Mouse (Mus musculus): Measurements from ENCODE around the gene Itga5.

The Itga5 gene

DNA sequence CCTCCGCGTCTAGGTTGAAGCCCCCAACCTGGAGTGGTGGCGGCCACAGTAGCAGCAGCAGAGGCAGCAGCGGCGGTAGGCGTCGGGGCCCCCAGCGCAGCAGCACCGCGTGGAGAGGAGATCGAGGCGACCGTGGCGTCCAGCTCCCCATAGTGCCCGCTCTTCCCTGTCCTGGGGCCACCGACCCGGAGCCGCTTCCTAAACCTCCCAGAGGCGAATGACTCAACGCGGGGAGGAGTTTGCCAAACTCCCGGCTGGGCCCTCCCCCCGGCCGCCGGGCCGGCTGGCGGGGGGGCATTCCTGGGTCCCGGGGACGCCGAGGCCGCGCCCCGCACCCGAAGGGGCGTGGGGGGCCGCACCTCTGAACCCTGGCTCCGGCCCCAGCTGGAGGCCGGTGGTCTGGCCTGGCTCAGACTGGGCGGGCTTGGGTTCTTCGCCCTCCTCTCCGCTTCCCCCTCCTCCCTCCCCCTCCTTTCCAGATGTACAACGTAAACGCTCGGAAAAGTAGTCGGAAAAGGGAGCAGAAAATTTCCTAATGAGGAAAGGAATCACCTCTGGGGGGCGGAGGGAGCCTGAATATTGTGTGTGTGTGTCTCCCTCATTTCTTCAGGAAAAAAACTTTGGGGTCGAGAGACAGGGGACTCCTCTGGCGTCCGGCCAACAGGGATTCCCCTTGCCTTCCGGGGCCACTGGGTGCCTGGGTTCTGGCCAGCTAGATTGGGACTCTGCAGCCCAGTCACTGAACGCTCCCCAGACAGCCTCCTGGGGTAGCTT lies at the start of gene Itga5:
Gene Itga5 (minus strand): TSS at position 388 of the 774 bp plus-strand sequence.
- DNase-seq (ENCODE audit: low read depth, low spot score): peak; percentile 84

DNA sequence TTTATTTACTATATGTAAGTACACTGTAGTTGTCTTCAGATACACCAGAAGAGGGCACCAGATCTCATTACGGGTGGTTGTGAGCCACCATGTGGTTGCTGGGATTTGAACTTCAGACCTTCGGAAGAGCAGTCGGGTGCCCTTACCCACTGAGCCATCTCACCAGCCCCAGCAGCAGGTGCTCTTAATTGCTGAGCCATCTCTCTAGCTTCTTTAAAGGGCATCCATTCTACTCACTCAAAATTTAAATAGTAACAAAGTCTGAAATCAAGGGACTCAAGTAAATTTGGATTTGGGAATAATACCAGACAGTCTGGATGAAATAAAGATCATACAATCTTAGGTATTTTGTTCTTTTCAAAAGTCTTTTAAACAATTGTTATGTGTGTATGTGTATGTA lies 39.0 kb upstream of the Itga5 start:
- peak; percentile 11 for DNase-seq (ENCODE audit: low read depth, low spot score)

DNA sequence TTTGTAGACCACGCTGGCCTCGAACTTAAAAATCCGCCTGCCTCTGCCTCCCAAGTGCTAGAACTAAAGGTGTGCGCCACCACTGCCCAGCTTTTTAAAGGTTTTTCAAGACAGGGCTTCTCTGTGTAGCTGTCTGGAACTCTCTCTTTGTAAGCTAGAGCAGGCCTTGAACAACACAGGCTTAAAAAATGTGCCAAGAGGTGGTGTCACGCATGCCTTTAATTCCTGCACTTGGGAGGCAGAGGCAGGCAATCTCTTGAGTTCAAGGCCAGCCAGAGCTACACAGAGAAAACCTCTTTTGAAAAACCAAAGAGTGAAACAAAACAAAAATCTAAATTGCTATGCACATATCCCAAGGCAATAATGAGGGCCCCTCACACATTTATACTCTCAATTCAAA lies 34.8 kb upstream of the Itga5 start:
- DNase-seq (ENCODE audit: low read depth, low spot score): peak; percentile 52

DNA sequence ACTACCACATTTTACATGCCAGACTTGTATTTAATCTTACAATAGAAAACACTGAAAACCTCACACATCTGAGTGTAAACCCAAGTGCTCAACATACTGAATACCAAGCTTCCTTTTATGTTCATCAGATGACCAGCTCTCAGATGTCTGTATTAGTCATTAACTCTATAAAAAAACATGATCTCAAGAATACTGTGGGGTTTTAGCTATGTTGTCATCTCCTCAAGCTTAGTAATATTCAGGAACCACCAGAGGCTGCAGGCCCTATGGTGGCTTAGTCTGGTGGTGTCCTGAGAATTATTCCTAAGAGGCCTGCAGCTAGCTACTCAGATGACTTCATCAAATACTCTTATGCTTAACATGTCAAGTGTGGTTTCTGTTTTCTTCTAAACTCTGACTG lies 27.0 kb upstream of the Itga5 start:
- DNase-seq (ENCODE audit: low read depth, low spot score): no peak

DNA sequence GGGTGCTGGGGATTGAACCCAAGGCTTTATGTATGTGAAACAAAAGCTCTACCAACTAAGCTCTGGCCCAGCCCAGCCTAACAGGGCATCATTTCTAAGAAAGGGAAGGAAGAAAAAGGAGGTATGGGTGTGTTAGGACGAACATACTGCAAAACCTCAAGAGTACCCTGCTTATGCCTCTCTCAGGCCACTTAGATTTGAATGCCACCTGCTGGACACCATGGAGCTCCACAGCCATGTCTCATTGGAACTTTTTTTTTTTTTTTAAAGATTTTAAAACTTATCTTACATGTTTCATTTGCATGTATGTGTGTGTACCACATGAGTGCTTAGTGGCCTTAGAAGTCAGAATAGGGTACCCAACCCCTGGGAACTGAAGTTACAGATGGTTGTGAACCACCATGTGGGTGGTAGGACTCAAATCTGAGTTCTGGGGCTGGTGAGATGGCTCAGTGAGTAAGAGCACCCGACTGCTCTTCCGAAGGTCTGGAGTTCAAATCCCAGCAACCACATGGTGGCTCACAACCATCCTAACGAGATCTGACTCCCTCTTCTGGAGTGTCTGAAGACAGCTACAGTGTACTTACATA lies 22.1 kb upstream of the Itga5 start:
- DNase-seq (ENCODE audit: low read depth, low spot score): peak; percentile 54

DNA sequence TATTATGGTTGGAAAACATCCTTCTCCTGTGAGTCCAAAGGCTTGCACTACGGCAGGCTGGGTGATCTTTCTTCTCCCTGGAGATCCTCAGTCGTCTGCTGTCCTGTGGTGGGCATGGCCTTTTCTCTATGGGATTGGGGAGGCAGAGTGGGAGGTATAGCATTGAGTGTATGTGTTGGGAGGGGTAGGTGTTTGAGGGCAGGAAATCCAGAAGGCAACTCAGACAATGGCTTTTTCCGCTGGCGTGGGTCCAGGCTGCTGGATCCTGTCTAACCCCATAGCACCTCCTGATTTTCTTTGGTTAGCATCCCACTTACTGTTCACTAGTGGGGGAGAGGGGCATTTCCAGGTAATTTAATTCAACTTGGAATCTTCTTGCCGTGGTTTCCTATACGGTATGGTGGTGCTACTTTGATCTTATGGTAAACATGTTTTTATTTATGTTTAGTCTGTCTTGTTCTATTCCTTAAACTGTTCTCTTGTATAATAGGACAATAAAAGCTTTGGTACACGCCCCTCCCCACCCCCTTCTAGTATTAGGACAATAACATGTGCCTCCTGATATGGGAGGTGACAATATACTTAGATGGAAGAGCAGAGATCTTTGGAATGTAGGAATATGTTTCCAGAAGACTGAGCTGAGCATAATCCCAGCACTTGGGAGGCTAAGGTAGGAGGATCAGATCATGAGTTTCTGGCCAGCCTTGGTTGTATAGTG lies 17.4 kb upstream of the Itga5 start:
- no peak for DNase-seq (ENCODE audit: low read depth, low spot score)

DNA sequence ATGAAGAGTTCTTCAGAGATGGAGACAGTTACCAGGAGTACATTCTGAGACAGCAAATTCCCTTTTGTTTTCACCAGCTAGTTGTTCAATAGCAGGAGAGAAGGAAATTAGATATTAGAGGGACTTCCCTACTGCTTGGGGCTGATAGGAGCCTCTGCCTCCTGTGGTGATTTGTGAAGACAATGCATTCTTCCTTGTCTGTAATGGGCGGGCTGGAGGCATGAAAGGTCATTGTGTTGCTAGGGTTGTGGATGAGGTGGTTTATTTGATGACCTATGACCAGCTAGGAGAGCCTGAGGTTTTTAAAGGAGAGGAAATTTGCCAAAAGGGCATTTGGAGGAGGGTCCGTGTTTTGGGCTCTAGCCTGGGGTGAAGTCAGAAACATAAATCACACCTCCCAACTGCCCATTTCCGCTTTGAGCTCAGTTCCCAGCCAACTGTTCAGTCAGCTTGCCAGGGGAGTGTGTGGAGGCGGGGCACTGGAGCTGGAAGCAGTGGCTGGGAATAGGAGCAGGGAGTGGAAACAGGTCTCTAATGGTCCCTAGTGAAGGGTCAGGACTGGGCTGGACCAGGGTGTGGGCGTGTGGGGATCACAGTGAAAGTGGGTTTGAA lies 16.3 kb upstream of the Itga5 start:
- DNase-seq (ENCODE audit: low read depth, low spot score): peak; percentile 88

DNA sequence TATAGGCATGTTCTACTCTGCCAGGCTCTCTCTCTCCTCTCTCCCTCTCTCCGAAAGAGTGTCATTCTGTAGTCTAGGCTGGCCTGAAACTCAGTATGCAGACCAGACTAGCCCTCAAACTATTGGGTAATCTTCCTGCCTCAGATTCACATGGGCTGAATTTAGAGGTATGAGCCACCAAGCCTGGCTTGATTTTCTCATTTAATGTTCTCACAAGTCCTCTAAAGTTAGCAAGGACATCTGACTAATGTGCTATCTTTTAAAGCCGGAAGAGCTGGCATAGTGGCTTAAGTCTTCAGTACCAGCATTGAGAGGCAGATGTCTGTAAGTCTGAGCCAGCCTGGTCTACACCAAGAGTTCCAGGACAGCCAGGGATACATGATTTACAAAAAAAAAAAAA lies 15.5 kb upstream of the Itga5 start:
- no peak for DNase-seq (ENCODE audit: low read depth, low spot score)

DNA sequence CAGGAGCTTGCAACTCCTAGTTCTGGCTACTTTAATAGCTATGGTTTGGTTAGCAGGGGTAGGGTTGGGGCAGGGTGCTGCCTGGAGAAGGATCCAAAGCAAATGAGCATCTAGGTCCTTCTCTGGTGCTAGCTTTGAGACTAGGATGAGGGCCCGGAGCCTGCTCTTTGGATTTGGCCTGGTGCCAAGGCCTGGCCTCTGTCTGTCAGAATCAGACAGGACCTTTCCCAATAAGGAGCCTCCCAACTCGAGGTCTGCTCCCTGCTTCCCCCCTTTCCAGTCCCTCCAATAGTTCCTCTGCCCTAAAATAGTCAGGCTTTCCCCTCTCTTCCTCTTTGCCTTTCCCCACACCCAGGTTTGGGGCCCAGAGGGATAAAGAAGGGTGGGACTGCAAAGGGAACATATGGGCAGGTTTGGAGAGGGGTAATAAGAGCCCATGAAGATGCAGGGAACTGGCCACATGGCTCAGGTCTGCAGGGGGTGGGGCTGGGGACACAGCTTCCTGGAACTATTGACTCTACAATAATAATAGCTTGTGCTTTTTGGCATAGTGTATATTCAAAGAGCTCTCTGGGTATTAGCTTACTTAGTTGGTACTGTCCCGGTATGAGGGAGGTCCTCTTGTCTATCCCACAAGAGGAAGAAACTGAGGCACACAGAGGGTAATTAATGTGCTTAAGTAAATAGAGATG lies 12.2 kb upstream of the Itga5 start:
- DNase-seq (ENCODE audit: low read depth, low spot score): no peak

DNA sequence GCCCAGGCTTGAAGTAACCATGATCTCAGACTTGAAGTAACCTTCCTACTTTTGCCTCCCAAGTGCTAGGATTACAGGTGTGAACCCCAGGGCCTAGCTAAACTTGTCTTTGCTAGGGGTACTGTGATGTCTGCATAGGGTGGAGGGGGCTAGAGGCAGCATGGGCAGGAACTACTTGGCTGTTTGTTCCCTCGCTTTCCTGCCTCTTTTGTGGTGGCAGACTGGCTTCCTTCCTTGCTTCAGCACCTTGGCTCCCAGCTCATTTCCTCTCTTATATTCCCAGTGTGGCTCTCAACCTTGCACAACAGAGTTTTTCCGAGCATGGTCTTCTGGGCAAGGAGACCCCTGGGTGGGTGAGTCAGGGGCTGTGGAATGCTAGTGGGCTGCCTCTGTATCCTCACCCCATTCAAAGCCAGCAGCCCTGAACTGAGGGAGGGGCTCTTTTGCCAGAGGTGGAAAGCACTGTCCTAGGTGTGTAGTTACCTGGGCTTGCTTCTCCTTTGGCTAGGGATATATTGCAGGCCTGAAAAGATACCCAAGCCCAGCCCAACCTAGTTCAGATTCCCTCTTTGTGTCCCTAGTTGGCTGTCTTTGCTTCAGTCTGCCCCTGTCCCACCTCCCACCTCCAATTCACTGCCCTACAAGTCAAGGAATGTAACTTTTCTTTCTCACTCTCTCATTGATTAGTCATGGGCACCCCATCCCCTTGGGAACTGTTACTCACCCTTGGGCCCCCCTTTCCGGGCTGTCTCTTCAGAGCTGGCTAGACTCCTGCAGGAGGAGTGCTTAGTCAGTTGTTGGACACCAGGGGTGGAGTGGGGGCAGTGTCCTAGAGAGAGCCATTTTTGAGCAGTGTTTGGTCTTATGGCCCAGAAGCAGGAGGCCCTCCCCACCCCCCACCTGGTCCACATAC lies 11.4 kb upstream of the Itga5 start:
- no peak for DNase-seq (ENCODE audit: low read depth, low spot score)

DNA sequence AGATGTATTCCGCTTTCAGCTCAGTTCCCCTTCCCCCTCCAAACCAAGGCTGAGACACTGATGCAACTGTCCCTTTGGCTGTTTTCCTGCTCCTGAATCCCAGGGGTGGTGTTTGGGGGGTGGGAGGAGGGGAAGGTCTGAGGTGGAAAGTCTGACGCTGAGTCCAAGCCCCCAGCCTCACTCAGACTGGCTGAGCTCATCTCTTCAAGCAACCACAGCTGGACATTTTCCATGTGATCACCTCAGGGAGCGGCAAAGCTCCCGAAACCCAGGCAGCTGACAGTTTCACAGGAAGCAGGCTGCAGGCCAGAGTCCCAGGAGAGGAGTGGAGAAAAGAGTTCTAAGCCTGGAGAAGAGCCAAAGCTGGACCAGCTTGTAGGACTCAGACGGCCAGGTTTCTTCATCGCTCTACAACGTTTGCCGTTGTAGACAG lies 10.3 kb upstream of the Itga5 start:
- DNase-seq (ENCODE audit: low read depth, low spot score): no peak

DNA sequence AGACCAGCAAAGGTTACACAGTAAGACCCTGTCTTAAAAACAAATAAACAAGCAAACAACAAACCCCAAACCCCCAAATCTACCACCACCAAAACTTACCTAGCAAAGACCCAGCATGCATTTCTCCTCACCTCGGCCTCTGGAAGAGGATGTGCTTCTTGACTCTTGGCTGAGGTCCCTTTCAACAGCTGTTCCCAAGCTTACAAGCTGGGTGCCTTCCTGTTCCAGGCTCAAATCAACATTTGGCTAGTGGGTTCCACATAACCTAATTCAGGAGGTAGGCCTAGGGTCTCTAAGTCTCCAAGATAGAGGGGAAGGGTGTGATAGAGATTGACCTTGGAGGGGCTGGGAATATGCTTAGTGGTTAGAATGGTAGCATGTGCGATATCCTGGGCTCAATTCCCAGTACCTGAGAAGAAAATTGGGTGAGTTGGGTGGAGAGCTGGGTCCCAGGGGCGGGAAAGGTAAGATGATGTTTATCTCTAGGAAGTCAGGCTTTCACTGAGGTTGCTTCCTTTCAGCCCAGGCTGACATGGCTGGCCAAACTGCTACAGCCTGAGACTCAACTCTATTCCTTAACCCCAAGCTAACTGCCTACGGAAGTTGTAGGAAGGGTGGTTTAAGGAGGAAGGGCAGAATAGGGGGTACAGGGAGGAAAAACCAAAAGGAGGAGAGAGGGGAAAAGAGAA lies 8.7 kb upstream of the Itga5 start:
- DNase-seq (ENCODE audit: low read depth, low spot score): no peak

DNA sequence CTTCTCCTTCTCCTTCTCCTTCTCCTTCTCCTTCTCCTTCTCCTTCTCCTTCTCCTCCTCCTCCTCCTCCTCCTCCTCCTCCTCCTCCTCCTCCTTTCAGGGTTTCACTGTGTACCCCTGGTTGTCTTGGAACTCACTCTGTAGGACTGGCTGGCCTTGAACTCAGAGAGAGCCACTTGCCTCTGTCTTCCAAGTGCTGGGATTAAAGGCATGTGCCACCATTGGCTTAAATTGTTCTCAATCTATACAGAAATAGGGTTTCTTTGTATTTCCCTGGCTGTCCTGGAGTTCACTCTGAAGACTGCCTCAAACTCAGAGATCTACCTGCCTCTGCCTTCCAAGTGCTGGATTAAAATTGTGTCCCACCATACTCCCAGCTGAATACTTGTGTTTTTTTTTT lies 5.9 kb upstream of the Itga5 start:
- no peak for DNase-seq (ENCODE audit: low read depth, low spot score)

DNA sequence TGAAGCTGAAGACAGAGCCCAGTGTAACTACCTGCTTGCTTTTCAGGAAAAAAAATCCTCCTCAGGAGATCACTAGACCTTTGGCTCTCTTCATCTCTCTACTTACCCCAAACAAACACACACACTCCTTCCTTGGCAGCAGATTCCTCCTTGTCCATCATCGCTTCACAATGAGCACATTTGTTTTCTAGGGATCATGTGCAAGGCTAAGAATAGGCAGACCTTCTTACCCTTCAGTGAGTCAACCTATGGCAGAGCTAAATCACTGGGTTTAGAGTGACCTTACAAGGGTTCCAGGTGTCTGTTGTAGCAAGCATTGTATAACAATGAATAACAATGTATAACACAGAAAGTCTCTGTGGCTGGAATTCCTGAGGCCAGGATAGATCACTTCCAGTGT lies 5.2 kb upstream of the Itga5 start:
- peak; percentile 39 for DNase-seq (ENCODE audit: low read depth, low spot score)

DNA sequence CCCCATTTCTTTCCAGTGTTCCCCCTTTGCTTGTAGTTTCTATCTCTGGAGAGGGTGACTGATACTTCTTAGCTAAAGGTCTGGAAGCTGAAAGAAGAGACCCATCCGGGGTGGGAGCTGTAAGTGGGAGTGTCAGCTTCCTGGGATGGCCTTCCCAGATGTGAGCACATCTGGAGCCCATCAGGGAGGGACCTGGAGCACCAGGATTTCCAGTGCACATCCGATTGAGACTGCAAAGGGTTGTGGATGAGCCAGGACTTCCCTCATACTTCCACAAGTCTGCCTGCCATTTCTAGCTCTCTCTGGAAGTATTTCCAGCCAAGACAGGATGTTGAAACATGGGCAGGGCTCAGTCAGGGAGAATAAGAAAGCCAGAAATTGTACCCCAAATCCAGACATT lies 4.6 kb upstream of the Itga5 start:
- DNase-seq (ENCODE audit: low read depth, low spot score): no peak

DNA sequence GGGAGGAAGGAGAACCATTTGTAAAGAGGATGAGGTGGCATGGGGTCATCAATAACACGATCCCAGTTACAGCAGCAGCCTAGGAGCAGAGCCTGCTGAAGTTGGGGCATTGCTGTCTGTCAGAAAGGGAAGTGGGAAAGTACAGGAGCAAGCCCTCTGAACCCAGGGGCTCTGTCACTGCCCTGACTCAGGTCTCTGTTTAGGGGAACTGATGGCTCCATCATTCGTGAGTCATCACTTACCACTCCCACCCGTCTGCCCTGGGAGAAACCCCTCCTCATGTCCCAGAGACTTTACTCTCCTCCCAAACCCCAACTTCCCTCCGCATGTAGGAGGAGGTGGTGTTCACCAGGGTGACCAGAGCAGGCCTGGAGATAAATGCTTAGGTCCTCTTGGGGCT lies 3.9 kb upstream of the Itga5 start:
- no peak for DNase-seq (ENCODE audit: low read depth, low spot score)

DNA sequence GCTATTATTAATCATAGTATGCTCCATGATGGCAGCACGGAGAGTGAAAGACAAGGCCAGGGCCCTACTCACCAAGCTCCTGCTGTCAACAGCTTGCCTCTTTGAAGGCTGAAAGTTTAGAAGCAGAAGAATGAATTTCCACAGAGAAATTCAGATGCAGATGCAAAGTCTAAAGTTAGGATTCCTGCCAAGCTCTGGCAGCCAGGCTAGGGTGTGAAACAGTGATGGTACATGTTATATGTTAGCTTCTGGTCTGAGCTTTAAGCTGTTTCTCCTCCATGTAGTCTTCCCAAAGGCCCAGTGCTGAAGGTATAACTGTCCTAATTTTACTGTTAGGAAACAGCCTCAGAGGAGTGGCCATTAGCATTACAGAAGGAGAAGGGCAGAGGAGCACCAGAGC lies 2.6 kb upstream of the Itga5 start:
- peak; percentile 27 for DNase-seq (ENCODE audit: low read depth, low spot score)

DNA sequence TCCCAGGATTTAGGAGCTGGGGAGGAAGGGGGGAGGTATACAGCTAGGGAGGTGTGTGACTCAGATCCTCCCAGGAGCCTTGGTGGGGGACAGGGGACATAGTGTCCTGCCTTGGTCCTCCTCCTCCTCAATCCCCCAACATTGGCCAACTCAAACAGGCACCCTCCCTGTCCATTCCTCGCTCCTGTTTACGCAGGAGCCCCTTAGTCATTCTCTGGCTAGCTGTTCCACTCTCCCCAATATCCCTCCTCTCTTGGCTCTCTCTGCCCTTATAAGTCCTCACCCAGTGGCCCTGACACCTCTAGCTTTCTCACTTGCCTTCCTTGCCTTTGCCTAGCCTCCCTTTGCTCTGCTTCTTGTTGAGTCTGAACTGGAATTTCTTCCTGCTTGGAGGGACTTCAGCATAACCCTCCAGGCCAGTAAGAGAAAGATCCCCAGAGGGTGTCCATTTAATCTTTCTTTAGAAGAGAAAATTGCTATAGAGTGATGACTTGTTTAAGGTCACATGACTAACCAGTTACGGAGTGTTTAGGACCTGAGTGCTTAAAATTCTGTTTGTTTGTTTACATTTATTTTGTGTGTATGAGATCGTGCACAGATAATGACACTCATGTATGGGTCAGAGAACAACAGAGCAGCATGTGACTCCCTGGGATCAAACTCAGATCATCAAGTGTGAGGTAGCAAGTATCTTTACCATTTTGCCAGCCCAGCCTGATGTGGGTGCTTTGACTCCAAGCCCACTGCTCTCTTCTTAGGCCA lies 1.8 kb upstream of the Itga5 start:
- DNase-seq (ENCODE audit: low read depth, low spot score): no peak

All from R1 (cell line).